Mouse (Mus musculus) liver, postnatal 0 days (tissue): ENCODE results near the gene Cgref1. TPM values are rescaled to one million over a fixed set of nuclear protein-coding genes. Genes with fewer than 3 reads are reported as not detected.

Experiments
- ATAC-seq: fragments of 200-750 bp; cut with Nextera tagmentation; 2 replicates; pipeline ENCODE4 v1.8.0; 2017; ENCODE audit warnings: mild to moderate bottlenecking, moderate library complexity
- DNase-seq: peaks from one replicate; pipeline ENCODE4 v3.0.0-alpha.2; 2016
- H3K27ac ChIP-seq: fragments of 300-500 bp; sonication (generic); 2 replicates; pipeline ENCODE4 v1.5.1; 2014; ENCODE audit warnings: antibody characterized with exemption, moderate library complexity, mild to moderate bottlenecking, low read depth
- H3K27me3 ChIP-seq: fragments of 300-500 bp; sonication (generic); 2 replicates; pipeline ENCODE4 v1.6.1; 2014; ENCODE audit warnings: low read length, control low read depth, mixed read lengths; ENCODE audit not compliant: insufficient read depth
- H3K36me3 ChIP-seq: fragments of 300-500 bp; sonication (generic); replicated peaks from 2 replicates; pipeline ENCODE4 v1.6.1; 2014; ENCODE audit warnings: mild to moderate bottlenecking, control low read depth, low read length, moderate library complexity, mixed read lengths; ENCODE audit not compliant: insufficient read depth
- H3K4me1 ChIP-seq: fragments of 300-500 bp; sonication (generic); 2 replicates; pipeline ENCODE4 v1.6.1; 2014; ENCODE audit warnings: antibody characterized with exemption, mild to moderate bottlenecking, control low read depth; ENCODE audit not compliant: insufficient read depth
- H3K4me2 ChIP-seq: fragments of 300-500 bp; sonication (generic); 2 replicates; pipeline ENCODE4 v1.6.1; 2014; ENCODE audit warnings: low read depth, mild to moderate bottlenecking, low read length, moderate library complexity, mixed read lengths
- H3K4me3 ChIP-seq: fragments of 300-500 bp; sonication (generic); 2 replicates; pipeline ENCODE4 v1.5.1; 2014; ENCODE audit warnings: low read depth, low read length
- H3K9ac ChIP-seq: fragments of 300-500 bp; sonication (generic); replicated peaks from 2 replicates; pipeline ENCODE4 v1.6.1; 2014; ENCODE audit warnings: mild to moderate bottlenecking, moderate library complexity
- H3K9me3 ChIP-seq: fragments of 300-500 bp; sonication (generic); 2 replicates; pipeline ENCODE4 v1.6.1; 2016; ENCODE audit warnings: mild to moderate bottlenecking, control low read depth, low read length, mixed read lengths
- CTCF ChIP-seq: sonication (generic); IDR thresholded peaks from 2 replicates; pipeline ENCODE4 v1.5.1; 2016; ENCODE audit warnings: antibody characterized with exemption, low read depth
- EP300 ChIP-seq: IDR thresholded peaks from 2 replicates; pipeline ENCODE4 v1.6.1; 2016; ENCODE audit warnings: antibody characterized with exemption, low read depth, mild to moderate bottlenecking
- WGBS: fragments of 180-500 bp; shearing (Covaris S2); extraction: QIAGEN DNeasy Blood & Tissue Kit; methylation state at CpG from one replicate; pipeline ENCODE4 v1.1.7; 2014; ENCODE audit not compliant: insufficient replicate concordance; 5-methylcytosine and 5-hydroxymethylcytosine counted together
- polyA plus RNA-seq: library from polyadenylated mRNA; unstranded; fragments of >200 nt; fragmentation: Nextera tagmentation; extraction: Ambion mirVana; gene quantifications from 2 replicates; pipeline ENCODE4 v1.2.1, GENCODE M21; 2015

Gene Cgref1
- polyA plus RNA-seq, 1 experiment from 2014 or later = 18.7 TPM

- Histone ChIP-seq H3K9me3 (no peaks in the 10 kb centered on the region), H3K4me2 (peak overlapping the region; percentile 89), H3K27ac (peak overlapping the region; percentile 93), H3K4me1 (peaks cover 26% of the 10 kb centered on the region), H3K36me3 (peaks cover 30% of the 10 kb centered on the region), H3K9ac (peak overlapping the region; percentile 88), H3K27me3 (no peaks in the 10 kb centered on the region), H3K4me3 (peak overlapping the region; percentile 84)
- WGBS = 22% methylated on average over 19 of the region's 19 CpGs
- no peak for TF ChIP-seq CTCF
- no peak for TF ChIP-seq EP300
- peak; percentile 45 for DNase-seq
- ATAC-seq = no peak; the same call in 1 of the 2 replicates
Measured at GRCm38 (mm10) chr5:30959198-30959854, 13.9 kb upstream of the Cgref1 start.

GRCm38 (mm10) chr5:30957891-30958290 is 12.5 kb upstream of the Cgref1 start:
- no peak for TF ChIP-seq CTCF
- TF ChIP-seq EP300 = no peak
- Histone ChIP-seq H3K27me3 (no peaks in the 10 kb centered on the region), H3K4me2 (peak overlapping the region; percentile 89), H3K9ac (peak overlapping the region; percentile 30; the same call in 1 of the 2 replicates), H3K4me1 (peaks cover 26% of the 10 kb centered on the region), H3K27ac (no peak overlapping the region), H3K9me3 (no peaks in the 10 kb centered on the region), H3K36me3 (peaks cover 43% of the 10 kb centered on the region), H3K4me3 (no peak overlapping the region)
- DNase-seq (no peak), ATAC-seq (no peak)
- 79% methylated on average over 6 of the region's 6 CpGs for WGBS

- Histone ChIP-seq H3K4me2 (no peak overlapping the region), H3K9ac (no peak overlapping the region), H3K27me3 (no peaks in the 10 kb centered on the region), H3K36me3 (peaks cover 50% of the 10 kb centered on the region), H3K4me1 (peaks cover 31% of the 10 kb centered on the region), H3K9me3 (no peaks in the 10 kb centered on the region), H3K4me3 (no peak overlapping the region), H3K27ac (no peak overlapping the region)
- TF ChIP-seq EP300 (no peak), CTCF (no peak)
- WGBS = 82% methylated on average over 6 of the region's 6 CpGs
- no peak for ATAC-seq
- DNase-seq = no peak
Measured at GRCm38 (mm10) chr5:30955751-30956150, 10.4 kb upstream of the Cgref1 start.

DNA sequence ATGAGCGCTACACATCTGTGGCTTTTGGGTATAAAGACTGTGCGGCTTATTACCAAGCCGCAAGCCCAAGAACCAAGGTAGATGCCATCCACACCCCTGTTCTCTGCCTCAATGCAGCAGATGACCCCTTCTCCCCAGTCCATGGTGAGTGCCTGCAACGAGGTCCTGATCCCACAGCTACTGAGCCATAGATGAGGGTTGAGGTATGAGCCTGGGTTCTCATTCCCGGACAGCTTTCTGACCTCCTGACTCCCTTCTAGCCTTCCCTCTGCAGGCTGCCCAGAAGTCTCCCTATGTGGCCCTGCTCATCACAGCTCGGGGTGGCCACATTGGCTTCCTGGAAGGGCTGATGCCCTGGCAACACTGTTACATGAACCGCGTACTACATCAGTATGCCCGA is 9.2 kb upstream of the Cgref1 start:
- no peak overlapping the region for H3K4me2 ChIP-seq
- 87% methylated on average over 9 of the region's 9 CpGs for WGBS
- no peak overlapping the region for H3K27ac ChIP-seq
- ATAC-seq (no peak), DNase-seq (no peak)
- H3K4me1 ChIP-seq = peaks cover 33% of the 10 kb centered on the region
- H3K9ac ChIP-seq = no peak overlapping the region; the same call in 1 of the 2 replicates
- H3K27me3 ChIP-seq = no peaks in the 10 kb centered on the region
- H3K36me3 ChIP-seq = peaks cover 50% of the 10 kb centered on the region
- no peak for TF ChIP-seq CTCF
- TF ChIP-seq EP300 = no peak
- no peak overlapping the region for H3K4me3 ChIP-seq
- no peaks in the 10 kb centered on the region for H3K9me3 ChIP-seq

GRCm38 (mm10) chr5:30954065-30954464 is 8.7 kb upstream of the Cgref1 start:
- no peak for TF ChIP-seq EP300
- no peak for TF ChIP-seq CTCF
- Histone ChIP-seq H3K27me3 (no peaks in the 10 kb centered on the region), H3K4me2 (no peak overlapping the region), H3K4me1 (peaks cover 29% of the 10 kb centered on the region), H3K4me3 (no peak overlapping the region), H3K9me3 (no peaks in the 10 kb centered on the region), H3K27ac (no peak overlapping the region), H3K36me3 (peaks cover 50% of the 10 kb centered on the region), H3K9ac (no peak overlapping the region)
- 94% methylated on average over 6 of the region's 6 CpGs for WGBS
- ATAC-seq (no peak), DNase-seq (no peak)

GRCm38 (mm10) chr5:30952551-30952950 is 7.2 kb upstream of the Cgref1 start:
- DNase-seq = no peak
- no peak overlapping the region for H3K4me3 ChIP-seq
- H3K9ac ChIP-seq = no peak overlapping the region
- H3K27me3 ChIP-seq = no peaks in the 10 kb centered on the region
- peaks cover 39% of the 10 kb centered on the region for H3K36me3 ChIP-seq
- no peak for ATAC-seq
- WGBS = 74% methylated on average over 5 of the region's 5 CpGs
- TF ChIP-seq CTCF (no peak), EP300 (no peak)
- H3K9me3 ChIP-seq = no peaks in the 10 kb centered on the region
- peaks cover 14% of the 10 kb centered on the region for H3K4me1 ChIP-seq
- H3K4me2 ChIP-seq = no peak overlapping the region
- H3K27ac ChIP-seq = 0 out of 2 replicates have a peak overlapping the region, but pooled peaks have one; percentile 22
